Mouse (Mus musculus): ENCODE measurements around the gene Ugt1a7c.
"Not testable (repeated sequence)": the region's sequence is repeated elsewhere in the genome, so short reads cannot be mapped to it uniquely, and the experiment has no call there.

The Ugt1a7c gene

GRCm38 (mm10) chr1:88112769-88113168, 17.9 kb downstream of the Ugt1a7c start:
- DNase-seq (ENCODE audit: low read depth in 1 of 2, low spot score in 2 of 2), result not testable (repeated sequence)

GRCm38 (mm10) chr1:88120550-88120949, 25.7 kb downstream of the Ugt1a7c start:
- DNase-seq (ENCODE audit: low read depth in 1 of 2, low spot score in 2 of 2), result not testable (repeated sequence)

GRCm38 (mm10) chr1:88121521-88121920, 26.7 kb downstream of the Ugt1a7c start:
- DNase-seq (ENCODE audit: low read depth in 1 of 2, low spot score in 2 of 2), result not testable (repeated sequence)

GRCm38 (mm10) chr1:88125827-88126360, 31.0 kb downstream of the Ugt1a7c start:
- not testable (repeated sequence) for DNase-seq (ENCODE audit: low read depth in 1 of 2, low spot score in 2 of 2)

GRCm38 (mm10) chr1:88129091-88129490, 34.2 kb downstream of the Ugt1a7c start:
- DNase-seq (ENCODE audit: low read depth in 1 of 2, low spot score in 2 of 2), result not testable (repeated sequence)

- not testable (repeated sequence) for DNase-seq (ENCODE audit: low read depth in 1 of 2, low spot score in 2 of 2)
Observed at GRCm38 (mm10) chr1:88130223-88130622, 35.4 kb downstream of the Ugt1a7c start.

GRCm38 (mm10) chr1:88133908-88134456, 39.1 kb downstream of the Ugt1a7c start:
- no peak for DNase-seq (ENCODE audit: low read depth in 1 of 2, low spot score in 2 of 2)

GRCm38 (mm10) chr1:88134457-88135011, 39.7 kb downstream of the Ugt1a7c start, which contains the start of gene Ugt1a6a:
Gene Ugt1a6a, plus strand, starts transcription at chr1:88134809.
- peak; percentile 53 to 57 for DNase-seq (ENCODE audit: low read depth in 1 of 2, low spot score in 2 of 2)

- DNase-seq (ENCODE audit: low read depth in 1 of 2, low spot score in 2 of 2), result not testable (repeated sequence)
Observed at GRCm38 (mm10) chr1:88135229-88135904, 40.5 kb downstream of the Ugt1a7c start.

- DNase-seq (ENCODE audit: low read depth in 1 of 2, low spot score in 2 of 2), result no peak
Observed at GRCm38 (mm10) chr1:88136646-88137045, 41.8 kb downstream of the Ugt1a7c start.

GRCm38 (mm10) chr1:88137264-88137663, 42.4 kb downstream of the Ugt1a7c start:
- DNase-seq (ENCODE audit: low read depth in 1 of 2, low spot score in 2 of 2), result no peak

GRCm38 (mm10) chr1:88138145-88138544, 43.3 kb downstream of the Ugt1a7c start:
- no peak for DNase-seq (ENCODE audit: low read depth in 1 of 2, low spot score in 2 of 2)

GRCm38 (mm10) chr1:88140492-88140891, 45.6 kb downstream of the Ugt1a7c start:
- not testable (repeated sequence) for DNase-seq (ENCODE audit: low read depth in 1 of 2, low spot score in 2 of 2)

GRCm38 (mm10) chr1:88143966-88144675, 49.3 kb downstream of the Ugt1a7c start:
- not testable (repeated sequence) for DNase-seq (ENCODE audit: low read depth in 1 of 2, low spot score in 2 of 2)

- not testable (repeated sequence) for DNase-seq (ENCODE audit: low read depth in 1 of 2, low spot score in 2 of 2)
Observed at GRCm38 (mm10) chr1:88145278-88145677, 50.4 kb downstream of the Ugt1a7c start.

GRCm38 (mm10) chr1:88150133-88150532, 55.3 kb downstream of the Ugt1a7c start:
- not testable (repeated sequence) for DNase-seq (ENCODE audit: low read depth in 1 of 2, low spot score in 2 of 2)

GRCm38 (mm10) chr1:88158430-88158829, 63.6 kb downstream of the Ugt1a7c start:
- no peak for DNase-seq (ENCODE audit: low read depth in 1 of 2, low spot score in 2 of 2)

- no peak for DNase-seq (ENCODE audit: low read depth in 1 of 2, low spot score in 2 of 2)
Observed at GRCm38 (mm10) chr1:88165711-88166110, 70.8 kb downstream of the Ugt1a7c start, which contains the start of gene Ugt1a5. Gene Ugt1a5, plus strand, starts transcription at chr1:88166012.

GRCm38 (mm10) chr1:88172190-88172589, 77.3 kb downstream of the Ugt1a7c start:
- not testable (repeated sequence) for DNase-seq (ENCODE audit: low read depth in 1 of 2, low spot score in 2 of 2)

- no peak for DNase-seq (ENCODE audit: low read depth in 1 of 2, low spot score in 2 of 2)
Observed at GRCm38 (mm10) chr1:88179657-88180056, 84.8 kb downstream of the Ugt1a7c start.

GRCm38 (mm10) chr1:88186325-88186935, 91.6 kb downstream of the Ugt1a7c start:
- DNase-seq (ENCODE audit: low read depth in 1 of 2, low spot score in 2 of 2), result no peak

Measured in monocyte, adult 2 months (primary cell).